Comparison of ENCODE assay signal across 29 mouse cellular contexts in the genomic region with DNA sequence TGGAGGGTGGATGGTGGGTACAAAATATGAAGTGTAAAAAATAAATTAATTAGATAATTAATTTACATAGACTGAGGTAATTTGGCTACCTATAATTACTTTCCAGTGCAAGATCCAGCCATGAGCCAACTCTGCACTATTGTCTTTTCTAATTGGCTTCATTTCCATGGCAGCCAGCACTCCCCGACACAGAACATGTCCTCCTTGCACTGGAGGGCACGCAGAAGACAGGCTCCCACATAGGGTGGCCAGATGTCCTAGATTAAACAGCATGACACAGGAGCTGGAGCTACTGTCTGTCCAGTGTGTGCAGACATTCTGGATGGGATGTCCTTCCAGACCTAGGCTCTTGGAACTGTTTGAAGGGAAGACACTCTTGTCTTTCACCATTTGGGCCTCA.
DNase-seq lines count a peak whose midpoint lies in the region; ATAC-seq and TF ChIP-seq lines count a peak whose summit lies in the region.
"Had no signal": no experiment of that assay in that cellular context is flagged by ENCODE, and none has a peak within 500 bp of the region (broad histone marks: within the 10 kb centered on the region; RNA-seq: fewer than 3 reads in every experiment).

No protein-coding gene starts in this region.

- H3K4me3 ChIP-seq in forebrain, embryonic 12.5 days (replicated peaks), result no peak overlapping the region
- H3K4me3 ChIP-seq in forebrain, embryonic 11.5 days (ENCODE audit: low read depth, low read length), result no peak overlapping the region
- H3K4me3 ChIP-seq in hindbrain, embryonic 16.5 days (ENCODE audit: low read length), result no peak overlapping the region
- H3K4me3 ChIP-seq in hindbrain, postnatal 0 days (ENCODE audit: low read length), result no peak overlapping the region
- no peak overlapping the region for H3K4me3 ChIP-seq in forebrain, embryonic 16.5 days (replicated peaks; ENCODE audit: low read length)
- H3K4me3 ChIP-seq: embryonic facial prominence, embryonic 10.5 days; embryonic facial prominence, embryonic 13.5 days; erythroblast, embryonic 14.5 days; gastrocnemius, adult 2 months; heart, embryonic 12.5 days; heart, embryonic 15.5 days; hindbrain, embryonic 10.5 days; hindbrain, embryonic 13.5 days had no signal

- ATAC-seq in forebrain, embryonic 12.5 days (ENCODE audit: low FRiP score), result peak; percentile 30; the same call in 1 of the 2 replicates
- no peak; the same call in 1 of the 2 replicates for ATAC-seq in forebrain, embryonic 11.5 days (replicated peaks; ENCODE audit: low FRiP score)
- ATAC-seq in hindbrain, embryonic 16.5 days, result peak; percentile 17; the same call in 1 of the 2 replicates
- no peak for ATAC-seq in hindbrain, postnatal 0 days
- ATAC-seq in forebrain, embryonic 16.5 days, result 0 out of 2 replicates have a peak, but pooled peaks have one; percentile 31
- ATAC-seq: activated CD4-positive, CD25-positive, alpha-beta regulatory T cell, adult 4 months; intestine, postnatal 0 days had no signal

- no peaks in the 10 kb centered on the region for H3K36me3 ChIP-seq in forebrain, embryonic 12.5 days (replicated peaks)
- H3K36me3 ChIP-seq in forebrain, embryonic 11.5 days (ENCODE audit: control insufficient read depth, insufficient read depth, low read length), result no peaks in the 10 kb centered on the region
- no peaks in the 10 kb centered on the region for H3K36me3 ChIP-seq in hindbrain, embryonic 16.5 days (ENCODE audit: control insufficient read depth, insufficient read depth, low read length)
- no peaks in the 10 kb centered on the region for H3K36me3 ChIP-seq in hindbrain, postnatal 0 days (ENCODE audit: insufficient read depth, low read length)
- no peaks in the 10 kb centered on the region for H3K36me3 ChIP-seq in forebrain, embryonic 16.5 days (ENCODE audit: control insufficient read depth, insufficient read depth)
- H3K36me3 ChIP-seq: embryonic facial prominence, embryonic 10.5 days; embryonic facial prominence, embryonic 13.5 days; heart, embryonic 12.5 days; heart, embryonic 15.5 days; hindbrain, embryonic 10.5 days; hindbrain, embryonic 13.5 days had no signal

- H3K27me3 ChIP-seq in forebrain, embryonic 12.5 days, result no peaks in the 10 kb centered on the region
- H3K27me3 ChIP-seq in forebrain, embryonic 11.5 days (ENCODE audit: control insufficient read depth, insufficient read depth, low read length), result no peaks in the 10 kb centered on the region
- H3K27me3 ChIP-seq in hindbrain, embryonic 16.5 days (replicated peaks; ENCODE audit: control insufficient read depth, insufficient read depth, low read length), result no peaks in the 10 kb centered on the region
- H3K27me3 ChIP-seq in hindbrain, postnatal 0 days (ENCODE audit: insufficient read depth, low read length), result no peaks in the 10 kb centered on the region
- H3K27me3 ChIP-seq in forebrain, embryonic 16.5 days (replicated peaks; ENCODE audit: control insufficient read depth, insufficient read depth, low read length), result no peaks in the 10 kb centered on the region
- H3K27me3 ChIP-seq: embryonic facial prominence, embryonic 13.5 days; heart, embryonic 12.5 days; heart, embryonic 15.5 days; hindbrain, embryonic 13.5 days had no signal

- WGBS in forebrain, embryonic 12.5 days, result 69% methylated on average over 2 of the region's 2 CpGs
- WGBS in forebrain, embryonic 11.5 days, result 69% methylated on average over 2 of the region's 2 CpGs
- 52% methylated on average over 2 of the region's 2 CpGs for WGBS in hindbrain, embryonic 16.5 days
- WGBS in hindbrain, postnatal 0 days, result 48% methylated on average over 2 of the region's 2 CpGs
- WGBS in forebrain, embryonic 16.5 days, result 49% methylated on average over 2 of the region's 2 CpGs

- DNase-seq in forebrain, embryonic 11.5 days (ENCODE audit: low spot score), result no peak
- no peak for DNase-seq in hindbrain, postnatal 0 days (ENCODE audit: low spot score)
- peak; percentile 17 for DNase-seq in retina, postnatal 1 day
- no peak for DNase-seq in retina, embryonic 14.5 days (ENCODE audit: low spot score)
- DNase-seq in cerebellum, postnatal 4 days (ENCODE audit: low spot score in 2 of 2), result no peak
- DNase-seq: adrenal gland, adult 8-10 months; adrenal gland, postnatal 36 days; cerebellum, adult 11 months; cerebellum, adult 2 months; cerebellum, adult 9-11 months; cerebellum, postnatal 25 days; embryo, embryonic 11 days; gastrocnemius, adult 2 months; gastrocnemius, postnatal 14 days; heart, adult 11 months; heart, postnatal 10 days; heart, postnatal 36 days had no signal

- no peaks in the 10 kb centered on the region for H3K4me1 ChIP-seq in forebrain, embryonic 12.5 days
- no peaks in the 10 kb centered on the region for H3K4me1 ChIP-seq in forebrain, embryonic 11.5 days (replicated peaks; ENCODE audit: control insufficient read depth, insufficient read depth, low read length)
- H3K4me1 ChIP-seq in hindbrain, embryonic 16.5 days (ENCODE audit: control insufficient read depth, insufficient read depth, low read depth, low read length), result no peaks in the 10 kb centered on the region
- no peaks in the 10 kb centered on the region; the same call in 1 of the 2 replicates for H3K4me1 ChIP-seq in hindbrain, postnatal 0 days (ENCODE audit: insufficient read depth, low read length)
- 0 out of 2 replicates have a peak, but pooled peaks cover 2% of the 10 kb centered on the region for H3K4me1 ChIP-seq in forebrain, embryonic 16.5 days (replicated peaks; ENCODE audit: control insufficient read depth, insufficient read depth, low read length)
- H3K4me1 ChIP-seq: embryonic facial prominence, embryonic 10.5 days; embryonic facial prominence, embryonic 13.5 days; hindbrain, embryonic 10.5 days; hindbrain, embryonic 13.5 days had no signal

- TF ChIP-seq CTCF in hindbrain, postnatal 0 days (IDR thresholded peaks at IDR 0.05; ENCODE audit: low read depth), result no peak

- no peak overlapping the region for H3K4me2 ChIP-seq in forebrain, embryonic 12.5 days
- H3K4me2 ChIP-seq in forebrain, embryonic 11.5 days (ENCODE audit: low read depth, low read length, severe bottlenecking), result no peak overlapping the region
- no peak overlapping the region for H3K4me2 ChIP-seq in hindbrain, embryonic 16.5 days (ENCODE audit: low read length)
- no peak overlapping the region for H3K4me2 ChIP-seq in hindbrain, postnatal 0 days (ENCODE audit: low read depth, low read length)
- H3K4me2 ChIP-seq in forebrain, embryonic 16.5 days (ENCODE audit: low read length), result no peak overlapping the region
- H3K4me2 ChIP-seq: embryonic facial prominence, embryonic 13.5 days; heart, embryonic 12.5 days; heart, embryonic 15.5 days; hindbrain, embryonic 13.5 days had no signal

- H3K27ac ChIP-seq in forebrain, embryonic 12.5 days, result no peak overlapping the region
- no peak overlapping the region for H3K27ac ChIP-seq in forebrain, embryonic 11.5 days (ENCODE audit: low read depth, low read length)
- H3K27ac ChIP-seq in hindbrain, embryonic 16.5 days (ENCODE audit: low read depth, low read length), result no peak overlapping the region
- H3K27ac ChIP-seq in hindbrain, postnatal 0 days, result no peak overlapping the region
- no peak overlapping the region for H3K27ac ChIP-seq in forebrain, embryonic 16.5 days (ENCODE audit: low read length)
- H3K27ac ChIP-seq: embryonic facial prominence, embryonic 10.5 days; embryonic facial prominence, embryonic 13.5 days; gastrocnemius, adult 2 months; heart, embryonic 15.5 days; hindbrain, embryonic 10.5 days; hindbrain, embryonic 13.5 days had no signal

- no peaks in the 10 kb centered on the region for H3K9me3 ChIP-seq in forebrain, embryonic 12.5 days
- no peaks in the 10 kb centered on the region for H3K9me3 ChIP-seq in forebrain, embryonic 11.5 days (ENCODE audit: control insufficient read depth, low read length)
- no peaks in the 10 kb centered on the region for H3K9me3 ChIP-seq in hindbrain, embryonic 16.5 days (ENCODE audit: control insufficient read depth, low read length)
- H3K9me3 ChIP-seq in hindbrain, postnatal 0 days (ENCODE audit: low read length), result no peaks in the 10 kb centered on the region
- H3K9me3 ChIP-seq in forebrain, embryonic 16.5 days (ENCODE audit: control insufficient read depth, low read length), result no peaks in the 10 kb centered on the region
- H3K9me3 ChIP-seq: embryonic facial prominence, embryonic 10.5 days; embryonic facial prominence, embryonic 13.5 days; heart, embryonic 12.5 days; heart, embryonic 15.5 days; hindbrain, embryonic 10.5 days; hindbrain, embryonic 13.5 days had no signal

- H3K9ac ChIP-seq in forebrain, embryonic 12.5 days, result no peak overlapping the region
- H3K9ac ChIP-seq in forebrain, embryonic 11.5 days (ENCODE audit: low read length), result no peak overlapping the region
- H3K9ac ChIP-seq in hindbrain, embryonic 16.5 days (ENCODE audit: low read depth, low read length), result no peak overlapping the region
- no peak overlapping the region for H3K9ac ChIP-seq in hindbrain, postnatal 0 days (replicated peaks; ENCODE audit: low read length)
- no peak overlapping the region for H3K9ac ChIP-seq in forebrain, embryonic 16.5 days (replicated peaks; ENCODE audit: low read depth, low read length)
- H3K9ac ChIP-seq: embryonic facial prominence, embryonic 13.5 days; heart, embryonic 12.5 days; heart, embryonic 15.5 days; hindbrain, embryonic 13.5 days had no signal

Comparison
In these comparisons a context has a peak if more than half of its experiments do, and no peak if none do; other contexts are left out.
1. ATAC-seq: peak in forebrain, embryonic 12.5 days (single experiment), hindbrain, embryonic 16.5 days (single experiment) and forebrain, embryonic 16.5 days (single experiment); none in forebrain, embryonic 11.5 days (single experiment) and hindbrain, postnatal 0 days (single experiment).